Comparison of ENCODE assay signal across 35 mouse cellular contexts in genomic region chr16:78247189-78247588, GRCm38 (mm10).
"Had no signal": no experiment of that assay in that cellular context is flagged by ENCODE, and none has a peak within 500 bp of the region (broad histone marks: within the 10 kb centered on the region; RNA-seq: fewer than 3 reads in every experiment).

No protein-coding gene starts in this region.

- H3K27ac ChIP-seq: heart, embryonic 13.5 days; heart, embryonic 15.5 days; hindbrain, embryonic 10.5 days; hindbrain, embryonic 12.5 days; hindbrain, embryonic 13.5 days; hindbrain, embryonic 14.5 days; hindbrain, embryonic 15.5 days; hindbrain, postnatal 0 days; intestine, embryonic 15.5 days; kidney, embryonic 15.5 days; kidney, postnatal 0 days; layer of hippocampus, adult 2 months; left cerebral cortex, adult 2 months had no signal

- H3K4me1 ChIP-seq: hindbrain, embryonic 10.5 days; hindbrain, embryonic 12.5 days; hindbrain, embryonic 13.5 days; hindbrain, embryonic 15.5 days; intestine, embryonic 15.5 days had no signal

- H3K27me3 ChIP-seq: heart, embryonic 12.5 days; heart, embryonic 13.5 days; heart, embryonic 15.5 days; hindbrain, embryonic 12.5 days; hindbrain, embryonic 13.5 days; hindbrain, embryonic 15.5 days; intestine, embryonic 15.5 days; kidney, embryonic 15.5 days had no signal

- H3K4me3 ChIP-seq: heart, embryonic 12.5 days; heart, embryonic 13.5 days; heart, embryonic 15.5 days; hindbrain, embryonic 10.5 days; hindbrain, embryonic 12.5 days; hindbrain, embryonic 13.5 days; hindbrain, embryonic 15.5 days; intestine, embryonic 15.5 days; kidney, embryonic 15.5 days; layer of hippocampus, adult 2 months; left cerebral cortex, adult 2 months had no signal

- H3K9ac ChIP-seq: heart, embryonic 12.5 days; heart, embryonic 13.5 days; heart, embryonic 15.5 days; hindbrain, embryonic 12.5 days; hindbrain, embryonic 13.5 days; hindbrain, embryonic 14.5 days; hindbrain, embryonic 15.5 days; intestine, embryonic 15.5 days; kidney, embryonic 15.5 days had no signal

- H3K9me3 ChIP-seq: heart, embryonic 12.5 days; heart, embryonic 13.5 days; heart, embryonic 15.5 days; hindbrain, embryonic 10.5 days; hindbrain, embryonic 12.5 days; hindbrain, embryonic 13.5 days; hindbrain, embryonic 15.5 days; intestine, embryonic 15.5 days; kidney, embryonic 15.5 days had no signal

- ATAC-seq: hindbrain, embryonic 16.5 days; hindbrain, postnatal 0 days; inflammation-experienced regulatory T-cells, adult 6 months; intestine, embryonic 15.5 days; intestine, embryonic 16.5 days; intestine, postnatal 0 days had no signal

- H3K36me3 ChIP-seq: heart, embryonic 12.5 days; heart, embryonic 13.5 days; heart, embryonic 15.5 days; hindbrain, embryonic 10.5 days; hindbrain, embryonic 12.5 days; hindbrain, embryonic 13.5 days; hindbrain, embryonic 15.5 days; intestine, embryonic 15.5 days; kidney, embryonic 15.5 days had no signal

- H3K4me2 ChIP-seq: heart, embryonic 11.5 days; heart, embryonic 12.5 days; heart, embryonic 13.5 days; heart, embryonic 15.5 days; hindbrain, embryonic 12.5 days; hindbrain, embryonic 13.5 days; hindbrain, embryonic 14.5 days; hindbrain, embryonic 15.5 days; intestine, embryonic 15.5 days; kidney, embryonic 15.5 days had no signal

- DNase-seq: heart, postnatal 10 days; heart, postnatal 14 days; heart, postnatal 36 days; heart, postnatal 4 days; kidney, adult 11 months; kidney, adult 18-20 months; kidney, adult 2 months; kidney, adult 8-10 months; kidney, adult 9 months; kidney, postnatal 10 days; kidney, postnatal 14 days; kidney, postnatal 25 days; kidney, postnatal 36 days; kidney, postnatal 4 days; layer of hippocampus, adult 9-11 months; layer of hippocampus, postnatal 36 days had no signal
